Mouse (Mus musculus) urinary bladder, postnatal 10 days (tissue): ENCODE data around the gene Trpc4ap.
"Not testable (repeated sequence)": the region's sequence is repeated elsewhere in the genome, so short reads cannot be mapped to it uniquely, and the experiment has no call there.

Experiments
- DNase-seq: peaks from one replicate; pipeline ENCODE4 v3.0.0; 2022; ENCODE audit warnings: low spot score

The Trpc4ap gene

GRCm38 (mm10) chr2:155691723-155692493 is at the start of gene Trpc4ap:
Gene Trpc4ap, minus strand, starts transcription at chr2:155692384.
- DNase-seq = peak; percentile 92

- no peak for DNase-seq
Measured at GRCm38 (mm10) chr2:155737803-155738202, 45.6 kb upstream of the Trpc4ap start.

- DNase-seq = no peak
Measured at GRCm38 (mm10) chr2:155736936-155737335, 44.8 kb upstream of the Trpc4ap start.

GRCm38 (mm10) chr2:155735766-155736165 is 43.6 kb upstream of the Trpc4ap start, which contains the start of gene Gm17581:
Gene Gm17581, minus strand, starts transcription at chr2:155735866.
- not testable (repeated sequence) for DNase-seq

- no peak for DNase-seq
Measured at GRCm38 (mm10) chr2:155735080-155735479, 42.9 kb upstream of the Trpc4ap start.

GRCm38 (mm10) chr2:155729158-155729645 is 37.0 kb upstream of the Trpc4ap start, which contains the start of gene Edem2:
Gene Edem2, minus strand, starts transcription at chr2:155729475.
- peak; percentile 51 for DNase-seq

GRCm38 (mm10) chr2:155728742-155729141 is 36.6 kb upstream of the Trpc4ap start:
- no peak for DNase-seq

GRCm38 (mm10) chr2:155727764-155728395 is 35.7 kb upstream of the Trpc4ap start:
- no peak for DNase-seq

GRCm38 (mm10) chr2:155726302-155726701 is 34.1 kb upstream of the Trpc4ap start:
- no peak for DNase-seq

GRCm38 (mm10) chr2:155724526-155724925 is 32.3 kb upstream of the Trpc4ap start:
- no peak for DNase-seq

GRCm38 (mm10) chr2:155724036-155724435 is 31.9 kb upstream of the Trpc4ap start:
- no peak for DNase-seq

- no peak for DNase-seq
Measured at GRCm38 (mm10) chr2:155720585-155720984, 28.4 kb upstream of the Trpc4ap start.

- DNase-seq = no peak
Measured at GRCm38 (mm10) chr2:155717082-155717990, 25.2 kb upstream of the Trpc4ap start.

- no peak for DNase-seq
Measured at GRCm38 (mm10) chr2:155710557-155710956, 18.4 kb upstream of the Trpc4ap start.

GRCm38 (mm10) chr2:155707251-155707650 is 15.1 kb upstream of the Trpc4ap start:
- no peak for DNase-seq

GRCm38 (mm10) chr2:155703630-155704029 is 11.4 kb upstream of the Trpc4ap start:
- no peak for DNase-seq

- no peak for DNase-seq
Measured at GRCm38 (mm10) chr2:155701399-155701919, 9.3 kb upstream of the Trpc4ap start.

GRCm38 (mm10) chr2:155698443-155698842 is 6.3 kb upstream of the Trpc4ap start:
- DNase-seq = not testable (repeated sequence)

GRCm38 (mm10) chr2:155696851-155697250 is 4.7 kb upstream of the Trpc4ap start:
- no peak for DNase-seq

- DNase-seq = peak; percentile 70
Measured at GRCm38 (mm10) chr2:155696091-155696558, 3.9 kb upstream of the Trpc4ap start.

- no peak for DNase-seq
Measured at GRCm38 (mm10) chr2:155695316-155695715, 3.1 kb upstream of the Trpc4ap start.

GRCm38 (mm10) chr2:155694564-155694963 is 2.4 kb upstream of the Trpc4ap start:
- DNase-seq = no peak
